Mouse (Mus musculus) megakaryocyte-erythroid progenitor cell, adult 5-6 weeks (primary cell): ENCODE measurements around the gene Eapp. TPM values are rescaled to one million over a fixed set of nuclear protein-coding genes. Genes with fewer than 3 reads are reported as not detected.

Experiments
- ATAC-seq: replicated peaks from 2 replicates; pipeline ENCODE4 v1.8.0; 2016; ENCODE audit warnings: mild to moderate bottlenecking, inconsistent platforms; ENCODE audit not compliant: severe bottlenecking, poor library complexity, low FRiP score, low TSS enrichment
- total RNA-seq, 2 experiments: library from RNA; stranded (forward) in 1 of 2; stranded (reverse) in 1 of 2; fragments of 200-1000, 215-1000 nt in 1 of 2; fragments of >200 nt in 1 of 2; fragmentation: Nextera tagmentation in 1 of 2; gene quantifications; 2 replicates each; pipeline ENCODE4 v1.2.3; 2014 to 2017

The Eapp gene
- total RNA-seq, 2 experiments from 2014 or later: 34.3 to 79.8 TPM

DNA sequence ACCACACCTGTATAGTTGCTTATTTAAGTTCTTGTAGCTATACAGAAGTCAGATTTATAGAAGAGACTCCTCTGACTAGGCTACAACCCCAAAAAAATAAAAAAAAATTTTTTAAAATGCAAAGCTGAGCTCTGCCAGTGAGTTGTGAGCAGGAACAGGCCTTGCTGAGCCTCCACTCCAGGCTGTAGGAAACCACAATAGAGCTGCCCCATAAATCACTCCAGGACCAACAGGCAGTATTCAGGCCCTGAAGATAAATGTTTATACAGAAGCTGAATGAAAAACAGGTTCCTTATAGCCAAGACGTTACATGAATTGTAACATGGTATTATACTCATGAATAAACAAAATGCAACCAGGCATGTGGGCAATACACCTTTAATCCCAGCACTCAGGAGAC, 44.5 kb downstream of the Eapp start:
- ATAC-seq: no peak

DNA sequence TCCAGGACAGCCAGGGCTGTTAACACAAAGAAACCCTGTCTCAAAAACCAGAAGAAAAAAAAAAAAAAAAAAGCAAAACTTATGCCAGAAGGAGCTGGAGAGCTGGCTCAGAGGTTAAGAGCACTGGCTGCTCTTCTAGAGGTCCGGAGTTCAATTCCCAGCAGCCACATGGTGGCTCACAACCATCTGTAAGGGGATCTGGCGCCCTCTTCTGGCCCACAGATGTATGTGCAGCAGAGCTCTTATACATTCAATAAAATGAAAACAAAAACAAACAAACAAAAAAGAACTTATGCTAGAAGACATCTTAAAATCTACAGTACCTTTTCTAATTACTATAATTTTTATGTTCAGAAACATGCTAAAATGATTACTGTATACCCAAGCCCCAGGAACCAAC, 50.8 kb downstream of the Eapp start:
- ATAC-seq: no peak

- ATAC-seq: peak; percentile 55
Observed at GRCm38 (mm10) chr12:54643320-54643892, 52.3 kb downstream of the Eapp start.

- ATAC-seq: no peak
Observed at GRCm38 (mm10) chr12:54641374-54641773, 54.3 kb downstream of the Eapp start.

DNA sequence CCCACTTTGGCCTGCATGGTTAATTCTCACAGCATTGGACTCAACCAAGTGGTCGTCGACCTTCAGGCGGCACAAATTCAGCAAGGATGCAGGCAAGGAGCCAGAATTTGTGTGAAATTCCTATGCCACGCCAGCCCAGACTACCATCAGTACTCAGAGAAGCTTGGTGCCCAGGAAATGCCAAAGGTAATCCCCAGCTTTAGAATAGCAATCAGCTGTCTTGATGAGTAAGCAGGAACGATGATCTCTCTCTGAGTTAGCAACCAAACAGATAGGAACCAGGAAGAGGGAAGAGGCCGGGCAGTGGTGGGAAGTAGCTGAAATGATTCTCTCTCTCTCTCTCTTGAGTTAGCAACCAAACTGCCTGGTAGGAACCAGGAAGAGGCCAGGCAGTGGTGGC, 55.4 kb downstream of the Eapp start:
- no peak for ATAC-seq

- no peak for ATAC-seq
Observed at GRCm38 (mm10) chr12:54637033-54637432, 58.7 kb downstream of the Eapp start.

DNA sequence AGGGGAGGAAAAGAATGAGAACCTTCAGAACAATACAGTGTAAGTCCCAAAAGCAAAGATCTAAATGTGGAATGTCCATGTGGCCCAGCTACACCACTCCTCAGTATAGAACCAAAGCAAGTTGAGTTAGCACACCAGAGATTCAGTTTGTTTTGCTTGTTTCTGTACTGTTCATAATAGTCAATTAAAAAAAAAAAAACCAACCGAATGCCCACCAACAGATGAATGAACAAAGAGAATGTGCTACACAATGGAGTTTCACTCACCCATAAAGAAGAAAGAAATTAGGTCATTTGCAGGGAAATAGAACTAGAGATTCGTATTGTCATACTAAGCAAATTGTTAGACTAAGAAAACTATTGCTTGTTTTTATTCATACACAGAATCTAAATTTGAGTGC, 63.6 kb downstream of the Eapp start:
- no peak for ATAC-seq

DNA sequence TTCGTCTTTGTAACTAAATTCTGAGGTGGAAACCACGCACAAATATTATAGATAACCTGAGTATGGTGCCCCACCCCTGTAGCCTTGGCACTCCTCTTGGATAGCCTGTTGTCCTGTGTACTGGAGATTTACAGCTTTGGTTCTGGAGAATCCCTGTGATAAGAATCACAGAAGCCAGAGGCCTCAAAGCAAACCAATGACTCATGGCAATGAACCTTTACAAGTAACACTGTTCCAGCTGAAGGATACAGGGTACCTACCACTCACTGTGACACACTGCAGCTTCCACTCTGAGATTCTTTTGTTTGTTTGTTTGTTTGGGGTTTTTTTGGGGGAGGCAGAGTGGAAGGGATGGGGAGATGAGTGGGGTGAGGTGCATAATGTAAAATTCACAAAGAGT, 73.8 kb downstream of the Eapp start:
- no peak for ATAC-seq

Other genes starting within 250 kb of the Eapp start
- 99.0 and 120 TPM in 2 replicates for gene Sptssa, start 39.3 kb downstream of the Eapp start, total RNA-seq (2014; fragmentation: Nextera tagmentation)
- gene Sptssa, start 39.3 kb downstream of the Eapp start, total RNA-seq (2017): 133 and 170 TPM in 2 replicates
- gene Snx6, start 99.8 kb upstream of the Eapp start, total RNA-seq (2014; fragmentation: Nextera tagmentation): 30.9 and 34.0 TPM in 2 replicates
- gene Snx6, start 99.8 kb upstream of the Eapp start, total RNA-seq (2017): 56.9 and 74.7 TPM in 2 replicates
- 29.8 and 41.6 TPM in 2 replicates for gene Cfl2, start 167.0 kb upstream of the Eapp start, total RNA-seq (2014; fragmentation: Nextera tagmentation)
- gene Cfl2, start 167.0 kb upstream of the Eapp start, total RNA-seq (2017): 22.7 and 31.5 TPM in 2 replicates